Mouse (Mus musculus): ENCODE measurements around the gene Nckap1l. TPM values are rescaled to one million over a fixed set of nuclear protein-coding genes. Genes with fewer than 3 reads are reported as not detected.

The Nckap1l gene
- polyA plus RNA-seq, 1 experiment from 2014 or later, result 1.8 TPM

GRCm38 (mm10) chr15:103479080-103479606 is 25.5 kb downstream of the Nckap1l start:
- peaks cover 20% of the 10 kb centered on the region for H3K4me1 ChIP-seq
- peaks cover 6% of the 10 kb centered on the region; the same call in 1 of the 2 replicates for H3K27me3 ChIP-seq (ENCODE audit: low read depth, poor library complexity, severe bottlenecking)
- 82% methylated on average over 1 of the region's 1 CpGs for WGBS
- no peaks in the 10 kb centered on the region for H3K9me3 ChIP-seq (replicated peaks)
- no peak overlapping the region for H3K27ac ChIP-seq (replicated peaks)
- no peak for DNase-seq (ENCODE audit: low spot score)
- H3K36me3 ChIP-seq, result no peaks in the 10 kb centered on the region
- H3K4me3 ChIP-seq, result no peak overlapping the region

DNA sequence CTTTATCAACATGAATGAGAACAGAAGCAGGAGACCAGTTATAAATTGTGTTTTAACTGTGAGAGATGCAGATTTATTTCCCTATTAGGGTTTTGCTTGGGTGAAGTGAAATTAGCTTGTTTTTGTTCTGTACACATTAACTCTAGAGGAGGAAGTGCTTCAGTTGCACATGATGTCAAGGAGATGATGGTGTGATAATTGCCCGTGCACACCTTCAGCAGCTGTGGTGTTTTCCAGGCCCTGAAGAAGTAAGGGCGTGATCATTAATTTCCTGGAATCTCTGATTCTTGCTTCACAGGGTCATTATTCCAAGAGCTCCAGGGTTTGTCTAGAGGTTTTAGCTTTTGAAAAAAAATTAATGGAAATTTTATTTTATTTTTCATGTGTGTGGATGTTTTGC is 26.5 kb downstream of the Nckap1l start:
- peaks cover 30% of the 10 kb centered on the region for H3K4me1 ChIP-seq
- no peak overlapping the region for H3K4me3 ChIP-seq
- no peaks in the 10 kb centered on the region for H3K36me3 ChIP-seq
- DNase-seq (ENCODE audit: low spot score), result no peak
- no peaks in the 10 kb centered on the region for H3K9me3 ChIP-seq (replicated peaks)
- H3K27me3 ChIP-seq (ENCODE audit: low read depth, poor library complexity, severe bottlenecking), result peaks cover 6% of the 10 kb centered on the region; the same call in 1 of the 2 replicates
- 89% methylated on average over 2 of the region's 2 CpGs for WGBS
- H3K27ac ChIP-seq (replicated peaks), result no peak overlapping the region

DNA sequence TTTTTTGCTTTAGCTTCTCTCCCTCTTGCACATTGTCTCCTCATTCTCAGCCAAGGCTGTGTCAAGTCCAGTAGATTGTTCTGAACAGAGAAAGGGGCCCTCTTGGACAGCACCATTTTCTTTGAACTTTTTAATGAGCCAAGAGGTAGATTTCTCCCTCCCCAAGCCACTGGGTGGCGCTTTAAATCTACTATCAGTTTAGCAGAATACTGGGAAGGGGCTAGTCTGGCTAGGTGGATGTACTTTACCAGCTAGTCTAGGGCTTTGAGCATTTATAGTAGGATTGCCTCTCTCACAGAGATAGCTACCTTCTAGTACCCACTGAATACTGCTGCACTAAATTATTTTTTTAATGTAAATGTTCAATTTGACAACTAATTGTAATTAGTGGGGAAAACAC is 28.9 kb downstream of the Nckap1l start:
- peak; percentile 60 for DNase-seq (ENCODE audit: low spot score)
- H3K36me3 ChIP-seq, result no peaks in the 10 kb centered on the region
- 0% methylated on average over 1 of the region's 1 CpGs for WGBS
- H3K9me3 ChIP-seq (replicated peaks), result no peaks in the 10 kb centered on the region
- H3K4me1 ChIP-seq, result peaks cover 37% of the 10 kb centered on the region
- H3K27ac ChIP-seq (replicated peaks), result no peak overlapping the region; the same call in 1 of the 2 replicates
- H3K4me3 ChIP-seq, result no peak overlapping the region
- peaks cover 6% of the 10 kb centered on the region; the same call in 1 of the 2 replicates for H3K27me3 ChIP-seq (ENCODE audit: low read depth, poor library complexity, severe bottlenecking)

GRCm38 (mm10) chr15:103484490-103484889 is 30.9 kb downstream of the Nckap1l start:
- Histone ChIP-seq H3K4me3 (no peak overlapping the region), H3K27ac (replicated peaks) (0 out of 2 replicates have a peak overlapping the region, but pooled peaks have one; percentile 33), H3K9me3 (replicated peaks) (no peaks in the 10 kb centered on the region), H3K27me3 (ENCODE audit: low read depth, poor library complexity, severe bottlenecking) (peaks cover 6% of the 10 kb centered on the region; the same call in 1 of the 2 replicates), H3K4me1 (peaks cover 25% of the 10 kb centered on the region), H3K36me3 (no peaks in the 10 kb centered on the region)
- DNase-seq (ENCODE audit: low spot score), result no peak
- 59% methylated on average over 2 of the region's 2 CpGs for WGBS

GRCm38 (mm10) chr15:103485106-103485505 is 31.5 kb downstream of the Nckap1l start:
- WGBS, result 71% methylated on average over 3 of the region's 3 CpGs
- Histone ChIP-seq H3K27ac (replicated peaks) (no peak overlapping the region), H3K36me3 (no peaks in the 10 kb centered on the region), H3K4me1 (peaks cover 25% of the 10 kb centered on the region), H3K4me3 (no peak overlapping the region), H3K9me3 (replicated peaks) (no peaks in the 10 kb centered on the region), H3K27me3 (ENCODE audit: low read depth, poor library complexity, severe bottlenecking) (peaks cover 6% of the 10 kb centered on the region; the same call in 1 of the 2 replicates)
- no peak for DNase-seq (ENCODE audit: low spot score)

GRCm38 (mm10) chr15:103486658-103487057 is 33.1 kb downstream of the Nckap1l start:
- Histone ChIP-seq H3K4me3 (no peak overlapping the region), H3K36me3 (no peaks in the 10 kb centered on the region), H3K27me3 (ENCODE audit: low read depth, poor library complexity, severe bottlenecking) (0 out of 2 replicates have a peak, but pooled peaks cover 6% of the 10 kb centered on the region), H3K9me3 (replicated peaks) (no peaks in the 10 kb centered on the region), H3K4me1 (peaks cover 25% of the 10 kb centered on the region), H3K27ac (replicated peaks) (no peak overlapping the region)
- no peak for DNase-seq (ENCODE audit: low spot score)
- 78% methylated on average over 1 of the region's 1 CpGs for whole genome bisulfite sequencing

DNA sequence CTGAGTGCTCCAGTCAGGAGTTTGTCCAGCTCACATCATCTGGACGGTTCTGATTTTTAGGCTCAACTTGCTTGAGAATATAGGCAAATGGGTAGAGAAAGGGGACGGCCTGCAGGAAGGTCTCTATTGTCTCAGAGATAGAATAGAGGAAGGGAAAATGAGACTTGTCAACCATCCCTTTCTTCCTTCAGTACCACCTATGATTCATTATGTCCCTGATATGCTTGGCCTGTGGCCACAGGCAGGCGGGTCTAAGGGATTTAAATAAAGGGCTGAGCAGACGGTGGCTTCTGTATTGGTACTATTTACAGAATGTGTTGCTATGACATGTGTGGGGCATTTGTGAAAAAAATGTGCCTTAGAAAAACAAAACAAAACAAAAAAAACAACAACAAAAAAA is 34.7 kb downstream of the Nckap1l start:
- DNase-seq (ENCODE audit: low spot score), result no peak
- H3K36me3 ChIP-seq, result no peaks in the 10 kb centered on the region
- 0 out of 2 replicates have a peak, but pooled peaks cover 2% of the 10 kb centered on the region for H3K27me3 ChIP-seq (ENCODE audit: low read depth, poor library complexity, severe bottlenecking)
- H3K9me3 ChIP-seq (replicated peaks), result no peaks in the 10 kb centered on the region
- WGBS, result 78% methylated on average over 4 of the region's 4 CpGs
- H3K27ac ChIP-seq (replicated peaks), result no peak overlapping the region
- no peak overlapping the region for H3K4me3 ChIP-seq
- peaks cover 26% of the 10 kb centered on the region for H3K4me1 ChIP-seq

- Histone ChIP-seq H3K4me3 (no peak overlapping the region), H3K36me3 (no peaks in the 10 kb centered on the region), H3K9me3 (replicated peaks) (no peaks in the 10 kb centered on the region), H3K4me1 (peaks cover 45% of the 10 kb centered on the region), H3K27me3 (ENCODE audit: low read depth, poor library complexity, severe bottlenecking) (peaks cover 37% of the 10 kb centered on the region), H3K27ac (replicated peaks) (no peak overlapping the region)
- WGBS, result 80% methylated on average over 10 of the region's 10 CpGs
- DNase-seq (ENCODE audit: low spot score), result no peak
Measured at GRCm38 (mm10) chr15:103496204-103497140, 42.9 kb downstream of the Nckap1l start.

DNA sequence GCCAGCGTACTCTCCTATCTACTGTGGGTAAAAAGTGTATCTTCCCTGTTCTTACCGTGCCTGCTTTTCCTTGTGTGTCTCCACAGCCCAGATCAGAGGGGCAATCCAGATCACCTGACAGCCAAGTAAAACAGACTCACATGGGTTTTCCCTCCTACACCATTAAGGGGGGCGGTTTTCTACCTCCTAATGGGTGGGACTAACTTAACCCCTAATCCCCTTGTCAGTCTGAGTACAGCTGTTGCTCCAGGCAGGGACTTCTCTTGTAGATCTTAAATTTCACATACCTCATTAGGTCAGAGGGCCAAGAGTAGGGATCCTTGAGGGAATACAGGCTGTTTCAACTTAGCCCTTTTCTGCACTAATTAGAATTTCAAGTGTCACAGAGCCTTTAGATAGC is 44.6 kb downstream of the Nckap1l start:
- DNase-seq (ENCODE audit: low spot score), result no peak
- Histone ChIP-seq H3K27me3 (ENCODE audit: low read depth, poor library complexity, severe bottlenecking) (peaks cover 54% of the 10 kb centered on the region), H3K36me3 (no peaks in the 10 kb centered on the region), H3K27ac (replicated peaks) (peak overlapping the region; percentile 33; the same call in 1 of the 2 replicates), H3K4me1 (peaks cover 54% of the 10 kb centered on the region), H3K9me3 (replicated peaks) (no peaks in the 10 kb centered on the region), H3K4me3 (no peak overlapping the region)
- 38% methylated on average over 3 of the region's 3 CpGs for WGBS

DNA sequence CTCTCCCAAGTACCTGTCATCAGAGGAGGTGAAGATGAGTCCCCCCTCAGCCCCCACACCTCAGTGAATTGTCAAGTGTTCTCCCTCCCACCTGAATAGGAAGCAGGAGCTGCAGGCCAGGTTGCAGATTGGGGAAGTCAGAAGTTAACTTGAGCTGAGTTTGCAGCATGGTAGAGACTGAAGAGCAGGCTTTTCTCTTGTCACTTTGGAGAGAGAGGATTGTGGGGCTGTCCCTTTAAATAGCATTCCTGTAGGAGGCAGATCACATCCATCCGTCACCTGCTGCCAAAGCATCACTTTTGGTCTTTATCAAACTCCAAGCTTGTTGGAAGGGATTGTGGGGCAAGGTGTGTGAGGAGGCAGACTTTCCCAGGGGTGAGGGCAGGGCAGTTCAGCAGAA is 47.1 kb downstream of the Nckap1l start:
- no peak overlapping the region for H3K27ac ChIP-seq (replicated peaks)
- 74% methylated on average over 1 of the region's 1 CpGs for WGBS
- no peak for DNase-seq (ENCODE audit: low spot score)
- H3K4me3 ChIP-seq, result no peak overlapping the region
- H3K9me3 ChIP-seq (replicated peaks), result no peaks in the 10 kb centered on the region
- peaks cover 79% of the 10 kb centered on the region for H3K27me3 ChIP-seq (ENCODE audit: low read depth, poor library complexity, severe bottlenecking)
- no peaks in the 10 kb centered on the region for H3K36me3 ChIP-seq
- H3K4me1 ChIP-seq, result peaks cover 70% of the 10 kb centered on the region

GRCm38 (mm10) chr15:103501186-103501585 is 47.6 kb downstream of the Nckap1l start:
- no peak for DNase-seq (ENCODE audit: low spot score)
- WGBS, result 81% methylated on average over 2 of the region's 2 CpGs
- no peak overlapping the region for H3K27ac ChIP-seq (replicated peaks)
- H3K36me3 ChIP-seq, result no peaks in the 10 kb centered on the region
- no peak overlapping the region for H3K4me3 ChIP-seq
- peaks cover 79% of the 10 kb centered on the region for H3K27me3 ChIP-seq (ENCODE audit: low read depth, poor library complexity, severe bottlenecking)
- H3K9me3 ChIP-seq (replicated peaks), result no peaks in the 10 kb centered on the region
- peaks cover 72% of the 10 kb centered on the region for H3K4me1 ChIP-seq

- H3K36me3 ChIP-seq, result no peaks in the 10 kb centered on the region
- peaks cover 59% of the 10 kb centered on the region for H3K4me1 ChIP-seq
- no peaks in the 10 kb centered on the region for H3K9me3 ChIP-seq (replicated peaks)
- H3K4me3 ChIP-seq, result peak within 1 kb of the TSS; percentile 75
- WGBS, result 1% methylated on average over 57 of the region's 63 CpGs
- H3K27ac ChIP-seq (replicated peaks), result peak within 1 kb of the TSS; percentile 88
- peaks cover 70% of the 10 kb centered on the region for H3K27me3 ChIP-seq (ENCODE audit: low read depth, poor library complexity, severe bottlenecking)
- peak; percentile 78 for DNase-seq (ENCODE audit: low spot score)
Measured at GRCm38 (mm10) chr15:103502435-103503250, 49.0 kb downstream of the Nckap1l start, which contains the start of gene Pde1b. Gene Pde1b (plus strand): TSS chr15:103503034.

Data from midbrain, embryonic 10.5 days (tissue).